Mouse (Mus musculus) naive thymus-derived CD4-positive, alpha-beta T cell, adult 2 months (primary cell): Measurements from ENCODE around the gene Itgb7.

Experiments
- DNase-seq: peaks from one replicate; pipeline ENCODE4 v3.0.0-alpha.2; 2011; ENCODE audit warnings: low read depth

Itgb7 gene

DNA sequence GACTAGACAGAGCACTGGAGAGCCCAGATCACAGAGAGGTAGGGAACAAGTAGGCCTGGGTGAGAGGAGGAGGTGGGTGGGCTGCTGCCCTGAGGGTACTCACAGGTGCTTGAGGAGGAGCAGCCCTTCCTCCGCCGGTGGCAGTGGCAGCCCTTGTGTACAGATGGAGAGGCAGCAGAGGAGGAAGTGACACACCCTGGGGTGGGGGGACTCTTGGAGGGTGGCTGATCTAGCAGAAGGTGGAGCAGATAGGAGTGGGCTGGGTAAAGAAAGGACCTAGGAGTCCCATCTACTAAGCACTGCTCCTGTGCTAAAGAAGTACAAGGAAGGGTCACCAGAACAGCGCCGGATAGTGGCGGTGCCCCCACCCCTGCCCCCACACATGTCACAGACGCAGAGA, at the start of gene Itgb7:
TSS of gene Itgb7 (minus strand) at position 197 of the 400 bp plus-strand sequence.
- DNase-seq: peak; percentile 69

DNA sequence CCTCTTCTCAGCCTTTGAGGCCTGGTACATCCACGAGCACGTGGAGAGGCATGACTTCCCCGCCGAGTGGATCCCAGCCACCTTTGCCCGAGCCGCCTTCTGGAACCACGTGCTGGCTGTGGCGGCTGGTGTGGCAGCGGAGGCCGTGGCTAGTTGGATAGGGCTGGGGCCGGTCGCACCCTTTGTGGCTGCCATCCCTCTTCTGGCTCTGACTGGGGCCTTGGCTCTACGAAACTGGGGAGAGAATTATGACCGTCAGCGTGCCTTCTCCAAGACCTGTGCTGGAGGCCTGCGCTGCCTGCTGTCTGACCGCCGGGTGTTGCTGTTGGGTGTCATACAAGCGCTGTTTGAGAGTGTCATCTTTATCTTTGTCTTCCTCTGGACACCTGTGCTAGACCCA, 48.9 kb upstream of the Itgb7 start:
- DNase-seq: no peak

GRCm38 (mm10) chr15:102279783-102280520, 48.2 kb upstream of the Itgb7 start:
- no peak for DNase-seq

DNA sequence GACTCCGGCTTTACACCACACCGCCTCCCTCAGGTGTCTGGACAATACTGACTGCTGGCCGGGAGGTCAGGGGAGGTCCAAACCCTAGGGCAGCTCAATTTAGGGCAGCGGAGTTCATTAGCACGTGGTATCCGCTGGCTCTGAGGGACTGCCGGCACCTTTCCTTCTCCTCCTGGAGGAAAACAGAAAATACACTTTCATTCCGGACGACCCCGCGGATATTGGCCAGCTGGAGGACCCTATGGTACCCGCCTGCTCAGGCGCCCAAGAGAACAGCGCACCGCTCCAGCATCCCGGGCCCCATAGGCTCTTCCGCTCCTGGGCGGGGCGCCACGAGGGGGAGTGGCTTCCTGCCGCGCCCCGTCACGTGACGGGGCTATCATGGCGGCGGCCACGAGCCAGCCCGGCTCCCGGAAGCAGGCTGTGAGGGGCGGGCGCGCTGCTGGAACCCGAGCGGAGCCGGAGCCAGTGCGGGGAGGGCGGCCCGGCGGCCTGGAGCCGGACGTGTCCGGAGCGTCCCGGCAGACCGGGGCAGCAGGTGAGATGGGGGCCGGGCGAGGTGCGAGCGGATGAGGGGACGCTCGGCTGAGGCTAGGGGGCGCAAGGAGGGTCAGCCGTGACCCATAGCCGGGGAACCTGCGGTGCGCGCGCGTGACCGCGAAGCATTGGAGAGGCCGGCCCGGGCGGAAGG, 47.5 kb upstream of the Itgb7 start, which contains the start of gene Mfsd5:
TSS of gene Mfsd5 (plus strand) at position 363 of the 691 bp plus-strand sequence.
- DNase-seq: peak; percentile 95

GRCm38 (mm10) chr15:102278726-102279091, 47.0 kb upstream of the Itgb7 start:
- no peak for DNase-seq

DNA sequence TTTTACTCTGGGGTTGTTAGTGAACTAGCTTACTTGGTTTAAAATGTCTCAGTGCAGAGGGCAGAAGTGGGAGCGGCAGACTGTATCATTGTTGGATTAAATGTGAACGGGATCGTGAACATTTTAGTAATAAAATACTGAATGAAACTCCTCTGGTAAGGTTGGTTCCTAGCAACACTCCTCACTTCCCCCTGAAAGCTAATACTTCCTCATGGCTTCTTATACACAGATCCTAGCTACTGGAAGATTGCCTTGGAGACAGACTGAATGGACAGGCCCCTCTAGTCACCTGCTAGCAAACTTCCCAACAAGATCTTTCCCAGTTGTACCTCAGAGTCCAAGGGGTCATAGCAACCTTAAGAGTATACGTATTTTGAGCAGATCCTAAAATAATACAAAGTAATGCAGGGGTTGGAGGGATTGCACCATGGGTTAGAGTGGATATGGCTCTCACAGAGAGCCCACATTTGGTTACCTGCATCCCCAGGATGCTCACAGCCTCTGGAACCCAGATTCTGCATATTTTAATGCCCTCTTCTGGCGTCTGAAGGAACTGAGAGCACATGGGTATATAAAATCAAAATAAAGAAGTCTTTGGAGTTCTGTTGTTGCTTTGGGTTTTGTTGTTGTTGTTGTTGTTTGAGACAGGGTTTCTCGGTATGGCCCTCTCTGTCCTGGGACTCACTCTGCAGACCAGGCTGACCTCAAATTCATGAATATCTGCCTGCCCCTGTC, 42.4 kb upstream of the Itgb7 start:
- DNase-seq: no peak

- DNase-seq: no peak
Measured at GRCm38 (mm10) chr15:102271441-102271840, 39.7 kb upstream of the Itgb7 start.

DNA sequence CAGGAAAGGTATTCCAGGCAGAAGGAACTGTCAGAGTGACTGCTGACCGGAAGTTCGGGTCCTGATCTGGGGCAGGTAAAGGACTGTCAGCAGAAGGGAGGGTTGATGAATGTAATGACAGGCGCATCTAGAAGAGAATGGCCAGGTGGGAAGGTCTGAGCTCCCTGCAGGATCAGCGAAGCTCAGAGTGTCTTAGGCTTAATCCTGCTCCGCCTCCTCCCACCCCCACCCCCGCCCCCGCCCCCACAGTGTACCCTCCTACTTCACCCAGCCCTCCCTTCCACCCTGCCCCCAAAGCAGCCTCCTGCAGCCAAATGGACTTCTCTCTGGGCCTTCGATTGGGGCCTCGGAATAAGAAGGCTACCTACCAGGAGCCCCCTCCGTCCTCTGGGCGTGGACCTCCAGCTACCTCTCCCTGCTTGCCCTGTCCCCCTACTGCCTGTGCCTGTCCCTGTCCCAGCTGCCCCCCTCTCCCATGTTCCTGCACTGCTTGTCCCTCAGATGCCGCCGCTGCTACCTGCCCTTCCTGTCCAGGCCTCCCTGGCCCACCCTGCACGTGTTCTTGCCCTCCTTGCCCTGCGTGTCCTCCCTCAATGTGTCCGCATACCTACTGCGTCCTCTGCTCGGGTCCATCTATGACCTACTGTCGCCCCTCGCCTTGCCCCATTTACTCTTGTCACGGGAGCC, 38.7 kb upstream of the Itgb7 start, which contains the start of gene Gm9918:
TSS of gene Gm9918 (plus strand) at position 290 of the 687 bp plus-strand sequence.
- no peak for DNase-seq

- DNase-seq: no peak
Measured at GRCm38 (mm10) chr15:102265548-102265947, 33.8 kb upstream of the Itgb7 start.

DNA sequence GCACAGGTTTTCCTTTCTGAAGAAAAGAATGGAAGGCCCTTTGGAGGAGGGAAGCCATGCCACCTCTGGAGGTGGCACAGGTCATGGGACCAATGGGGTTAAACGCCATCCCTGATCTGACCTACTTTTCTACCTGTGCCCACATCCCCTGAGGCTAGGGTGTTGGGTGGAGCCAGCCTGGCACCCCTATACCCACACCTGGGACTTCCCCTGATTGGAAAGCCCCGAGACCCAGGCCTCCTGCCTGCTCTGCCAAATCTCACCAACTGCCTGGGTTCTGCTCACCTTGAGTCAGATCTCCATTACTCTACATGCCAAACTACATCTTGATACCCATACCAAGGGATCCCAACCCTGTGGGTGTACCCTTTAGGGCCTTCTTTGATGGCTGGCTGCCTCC, 31.3 kb upstream of the Itgb7 start:
- peak; percentile 65 for DNase-seq

- DNase-seq: no peak
Measured at GRCm38 (mm10) chr15:102262582-102262981, 30.8 kb upstream of the Itgb7 start.

GRCm38 (mm10) chr15:102258581-102259253, 27.0 kb upstream of the Itgb7 start:
- DNase-seq: no peak

DNA sequence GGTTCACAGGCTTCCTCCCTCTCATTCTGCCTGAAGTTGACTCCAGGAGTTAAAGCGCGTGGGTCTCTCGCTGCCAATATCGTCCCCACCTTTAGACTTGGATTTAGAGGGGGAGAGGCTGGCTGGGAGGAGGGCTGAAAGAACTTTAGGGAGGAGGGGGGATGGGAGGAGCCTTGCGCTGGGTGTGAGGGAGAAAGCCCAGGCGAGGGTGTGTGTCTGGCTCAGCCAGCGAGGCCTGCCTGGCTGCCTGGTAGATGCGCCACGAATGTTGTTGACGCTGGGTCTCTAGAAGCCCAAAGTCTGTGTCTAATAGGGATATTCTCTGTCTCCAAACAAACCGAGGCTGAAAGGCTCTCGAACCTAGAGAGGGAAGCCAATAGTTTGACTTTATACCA, 26.3 kb upstream of the Itgb7 start:
- DNase-seq: no peak

- peak; percentile 57 for DNase-seq
Measured at GRCm38 (mm10) chr15:102257202-102258075, 25.7 kb upstream of the Itgb7 start, which contains the start of gene Rarg. Gene Rarg (minus strand): TSS chr15:102257517.

DNA sequence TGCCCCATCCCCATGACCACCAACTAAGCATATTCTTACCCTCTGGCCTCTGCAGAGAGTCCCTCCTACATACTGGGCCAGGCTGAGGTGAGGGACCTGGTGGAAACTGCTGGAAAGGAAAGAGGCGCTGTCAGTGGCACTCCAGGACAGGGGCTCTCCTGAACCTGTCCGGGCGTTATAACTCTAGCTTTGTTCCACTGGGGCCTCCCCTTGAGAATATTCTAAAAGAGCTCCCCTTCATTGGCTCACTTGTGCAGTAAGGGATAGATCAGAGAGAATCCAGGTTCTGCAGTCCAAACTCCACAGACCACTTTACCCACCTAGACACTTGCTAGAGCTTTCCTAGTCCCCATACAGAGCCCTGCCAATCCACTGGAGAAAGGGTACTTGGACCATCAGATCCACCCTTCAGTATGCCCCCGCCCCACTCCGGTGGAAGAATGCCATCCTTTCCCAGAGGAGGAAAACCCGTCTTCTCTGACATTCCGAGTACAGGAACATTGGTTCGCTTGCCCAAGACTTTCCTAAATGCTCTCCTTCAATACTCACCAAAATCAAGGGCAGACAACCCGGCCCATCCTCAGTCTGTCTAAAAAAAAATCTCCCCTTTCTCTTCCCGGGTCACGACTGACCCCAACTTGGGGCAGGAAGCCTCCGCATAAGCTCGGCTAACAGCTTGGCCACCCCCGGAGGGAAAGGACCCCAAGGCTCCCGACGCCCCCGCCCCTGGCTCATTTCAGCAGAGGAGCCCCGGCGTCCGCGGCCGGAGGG, 24.9 kb upstream of the Itgb7 start:
- DNase-seq: no peak

DNA sequence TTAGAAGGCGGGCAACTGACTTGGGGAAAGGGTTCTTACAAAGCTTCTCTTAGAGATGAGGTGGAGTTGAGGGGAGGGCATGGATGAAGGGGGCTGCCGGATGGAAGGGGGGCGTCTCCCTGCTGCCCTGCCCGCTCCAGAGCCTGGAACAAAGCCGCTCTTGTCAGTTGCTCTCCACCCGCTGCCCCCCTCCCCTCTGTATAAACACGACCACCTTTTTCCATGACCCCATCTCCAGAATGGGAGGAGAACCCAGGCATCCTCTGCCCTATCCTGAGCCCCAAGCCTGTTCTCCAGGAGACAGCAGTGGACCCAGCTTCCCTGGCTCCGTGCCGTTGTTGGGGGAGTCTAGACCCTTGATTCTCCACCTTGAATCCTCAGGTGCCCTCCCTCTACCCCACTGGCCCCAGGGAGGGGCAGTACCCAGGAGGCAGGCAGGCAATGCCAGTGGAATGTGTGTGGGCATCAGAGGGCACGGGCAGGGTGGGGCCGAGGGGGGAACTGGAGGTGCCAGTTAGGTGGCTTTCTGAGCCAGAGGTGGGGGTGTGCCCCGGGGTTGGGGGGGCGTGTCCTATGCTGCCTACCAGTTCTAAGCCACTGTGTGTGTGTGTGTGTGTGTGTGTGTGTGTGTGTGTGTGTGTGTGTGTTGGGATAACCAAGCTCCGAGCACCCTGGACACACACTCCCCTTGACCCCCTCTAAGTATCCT, 24.0 kb upstream of the Itgb7 start:
- no peak for DNase-seq

DNA sequence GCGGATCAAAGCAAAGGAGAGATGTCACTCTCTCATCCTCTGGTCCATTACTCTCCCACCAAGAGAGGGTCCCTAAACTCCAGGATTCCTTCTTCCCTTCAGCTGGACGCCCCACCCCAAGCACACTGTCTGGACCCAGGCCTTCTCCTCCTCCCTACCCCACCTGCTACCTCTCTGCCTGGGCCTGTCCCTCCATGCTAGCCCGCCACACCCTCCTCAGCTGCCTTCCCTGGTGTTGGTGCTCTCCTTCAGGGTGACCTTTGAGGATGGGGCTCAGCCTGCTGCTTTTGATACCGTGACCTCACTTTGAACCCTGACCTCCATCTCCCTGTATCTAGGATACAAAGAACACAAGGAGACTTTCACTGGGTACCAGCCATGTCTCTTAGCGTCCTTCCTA, 18.8 kb upstream of the Itgb7 start:
- DNase-seq: no peak

GRCm38 (mm10) chr15:102249967-102250366, 18.2 kb upstream of the Itgb7 start:
- no peak for DNase-seq

GRCm38 (mm10) chr15:102249251-102249691, 17.5 kb upstream of the Itgb7 start:
- DNase-seq: no peak
